Mouse (Mus musculus) ES-Bruce4 (cell line): ENCODE data around the gene Ggps1. TPM values are rescaled to one million over a fixed set of nuclear protein-coding genes. Genes with fewer than 3 reads are reported as not detected.
"Not testable (repeated sequence)": the region's sequence is repeated elsewhere in the genome, so short reads cannot be mapped to it uniquely, and the experiment has no call there.

ENCODE experiments used
- H3K27ac ChIP-seq: 2 replicates; pipeline ENCODE4 v1.5.1; 2012; ENCODE audit warnings: low read length, inconsistent platforms; ENCODE audit not compliant: insufficient read depth
- H3K27me3 ChIP-seq: 2 replicates; pipeline ENCODE4 v1.6.1; 2012; ENCODE audit warnings: mild to moderate bottlenecking, low read length, inconsistent platforms; ENCODE audit not compliant: control insufficient read depth, poor library complexity, insufficient read depth, severe bottlenecking
- H3K36me3 ChIP-seq: 2 replicates; pipeline ENCODE4 v1.6.1; 2012; ENCODE audit warnings: inconsistent platforms, mild to moderate bottlenecking, low read length, moderate library complexity; ENCODE audit not compliant: control insufficient read depth, poor library complexity, insufficient read depth, severe bottlenecking
- H3K4me1 ChIP-seq: one replicate; pipeline ENCODE4 v1.8.1; 2011; ENCODE audit warnings: low read length; ENCODE audit not compliant: control insufficient read depth, insufficient read depth
- H3K4me3 ChIP-seq: 2 replicates; pipeline ENCODE4 v1.5.1; 2011; ENCODE audit warnings: low read depth, mild to moderate bottlenecking, low read length
- H3K9ac ChIP-seq: 2 replicates; pipeline ENCODE4 v1.6.1; 2012; ENCODE audit warnings: low read depth, mild to moderate bottlenecking, inconsistent platforms; ENCODE audit not compliant: poor library complexity, severe bottlenecking
- H3K9me3 ChIP-seq: replicated peaks from 2 replicates; pipeline ENCODE4 v1.6.1; 2012; ENCODE audit warnings: mild to moderate bottlenecking, low read length, inconsistent platforms; ENCODE audit not compliant: control insufficient read depth, poor library complexity, insufficient read depth, severe bottlenecking
- CTCF ChIP-seq: IDR thresholded peaks from one replicate; pipeline ENCODE4 v1.8.1; 2011; ENCODE audit warnings: low read depth, low read length
- EP300 ChIP-seq: IDR thresholded peaks from 2 replicates; pipeline ENCODE4 v1.6.1; 2011; ENCODE audit warnings: low read depth, low read length; ENCODE audit not compliant: insufficient read depth
- POLR2A ChIP-seq: IDR thresholded peaks from one replicate; pipeline ENCODE4 v1.8.1; 2011; ENCODE audit warnings: low read length; ENCODE audit not compliant: insufficient read depth
- polyA plus RNA-seq: library from polyadenylated mRNA; stranded (reverse); fragments of >200 nt; gene quantifications from 2 replicates; pipeline ENCODE4 v1.2.4, GENCODE M21; 2011; ENCODE audit warnings: low read depth; ENCODE audit not compliant: missing spikeins, insufficient read depth, insufficient read length

Ggps1 gene
- polyA plus RNA-seq, 1 experiment: 60.1 TPM

DNA sequence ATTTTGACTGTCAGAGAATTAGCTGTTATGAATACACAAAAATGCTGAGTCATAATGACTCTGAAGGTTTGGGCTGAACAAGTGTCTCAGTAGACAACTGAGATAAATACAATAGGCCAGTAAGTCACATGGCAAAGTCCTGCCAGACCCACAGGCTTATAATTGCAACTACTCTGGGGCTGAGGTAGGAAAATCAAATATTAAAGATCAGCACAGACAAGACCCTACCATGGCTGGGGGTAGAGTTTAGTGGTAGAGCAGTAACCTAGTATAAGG is 29.3 kb downstream of the Ggps1 start:
- Histone ChIP-seq H3K9ac (peak overlapping the region; percentile 69), H3K36me3 (no peaks in the 10 kb centered on the region; the same call in none of the 2 replicates), H3K4me1 (peaks cover 3% of the 10 kb centered on the region), H3K27ac (peak overlapping the region; percentile 92), H3K27me3 (no peaks in the 10 kb centered on the region), H3K4me3 (no peak overlapping the region), H3K9me3 (no peaks in the 10 kb centered on the region)
- TF ChIP-seq EP300 (no peak), POLR2A (no peak), CTCF (no peak)

DNA sequence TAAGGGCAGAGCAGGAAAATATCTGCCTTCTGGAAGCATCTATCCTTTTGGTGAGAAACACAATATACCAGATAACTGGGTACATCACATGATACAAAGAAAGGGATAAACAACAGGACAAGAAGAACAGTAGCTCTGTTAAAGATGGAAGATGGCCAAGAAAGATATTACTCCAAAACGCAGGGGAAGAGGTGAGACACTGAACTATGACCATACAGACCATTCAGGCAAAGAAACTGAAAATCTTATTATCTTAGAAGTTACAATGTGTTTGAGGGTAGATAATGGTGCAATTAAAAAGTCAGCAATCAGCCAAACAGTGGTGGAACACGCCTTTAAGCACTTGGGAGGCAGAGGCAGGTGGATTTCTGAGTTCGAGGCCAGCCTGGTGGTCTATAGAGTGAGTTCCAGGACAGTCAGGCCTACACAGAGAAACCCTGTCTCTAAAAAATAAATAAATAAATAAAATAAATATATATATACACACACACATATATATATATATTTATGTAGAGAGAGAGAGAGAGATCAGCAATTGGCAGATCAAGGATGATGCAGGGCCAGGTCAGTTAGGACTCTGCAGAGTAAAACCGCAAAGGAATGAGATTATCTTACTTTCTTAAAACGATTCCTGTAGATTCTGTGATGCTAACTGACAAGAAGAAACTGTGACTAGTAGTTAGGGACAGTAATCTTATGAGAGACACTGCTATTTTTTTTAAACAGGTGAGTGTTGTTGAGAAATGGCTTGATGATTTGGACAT is 29.8 kb downstream of the Ggps1 start:
- Histone ChIP-seq H3K27ac (peak overlapping the region; percentile 58), H3K36me3 (peaks cover 4% of the 10 kb centered on the region), H3K9ac (peak overlapping the region; percentile 69; the same call in 1 of the 2 replicates), H3K27me3 (no peaks in the 10 kb centered on the region), H3K4me3 (no peak overlapping the region), H3K9me3 (no peaks in the 10 kb centered on the region), H3K4me1 (peaks cover 3% of the 10 kb centered on the region)
- no peak for TF ChIP-seq EP300
- TF ChIP-seq POLR2A: no peak
- TF ChIP-seq CTCF: no peak

DNA sequence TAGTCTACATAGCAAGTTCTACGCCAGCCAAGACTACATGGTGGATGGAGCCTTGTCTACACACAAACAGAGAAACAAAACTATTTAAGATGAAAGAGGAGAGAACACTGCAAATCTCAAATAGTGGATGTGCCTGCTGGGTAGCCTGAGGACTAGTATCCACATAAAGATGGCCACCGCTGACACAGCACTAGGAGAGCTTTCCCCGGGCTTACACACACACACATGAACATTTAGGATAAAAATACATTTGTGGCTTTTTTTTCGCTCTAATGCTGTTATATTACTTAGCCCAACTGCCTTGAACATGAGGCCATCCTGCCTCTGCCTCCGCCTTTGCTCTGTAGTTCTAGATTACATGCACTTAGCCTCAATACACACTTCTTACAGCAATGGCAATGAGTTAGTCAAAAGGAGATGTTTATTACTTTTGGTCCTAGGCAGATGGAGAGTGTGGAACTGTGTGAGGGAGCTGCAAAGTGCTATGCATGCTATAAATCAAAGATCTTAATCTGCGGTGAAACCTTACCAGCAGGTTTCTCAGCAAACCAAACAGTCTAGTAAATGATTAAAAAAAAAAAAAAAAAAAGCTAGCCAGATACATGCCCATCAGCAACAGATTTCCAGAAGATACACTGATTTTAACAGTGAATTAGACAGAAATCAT is 37.0 kb downstream of the Ggps1 start:
- no peaks in the 10 kb centered on the region for H3K27me3 ChIP-seq
- H3K27ac ChIP-seq: no peak overlapping the region
- H3K4me3 ChIP-seq: no peak overlapping the region
- no peak overlapping the region for H3K9ac ChIP-seq
- peaks cover 16% of the 10 kb centered on the region for H3K36me3 ChIP-seq
- H3K9me3 ChIP-seq: no peaks in the 10 kb centered on the region
- no peak for TF ChIP-seq POLR2A
- no peak for TF ChIP-seq EP300
- no peak for TF ChIP-seq CTCF
- no peaks in the 10 kb centered on the region for H3K4me1 ChIP-seq

DNA sequence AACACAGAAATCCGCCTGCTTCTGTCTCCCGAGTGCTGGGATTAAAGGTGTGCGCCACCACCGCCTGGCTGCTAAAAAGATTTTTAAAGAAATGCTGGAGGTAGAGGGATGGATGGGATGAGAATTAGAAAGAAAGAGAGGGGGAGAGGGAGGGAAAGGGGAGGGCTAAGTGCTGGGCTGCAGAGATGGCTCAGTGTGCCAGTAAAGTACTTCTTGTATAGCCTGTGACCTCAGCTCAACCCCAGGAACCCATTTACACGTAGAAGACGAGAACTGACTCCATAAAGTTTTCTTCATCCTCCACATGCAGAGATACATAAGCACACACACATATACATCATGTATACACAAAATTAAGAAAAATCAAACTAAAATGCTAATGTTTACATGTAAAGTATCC is 37.7 kb downstream of the Ggps1 start:
- no peaks in the 10 kb centered on the region for H3K9me3 ChIP-seq
- peaks cover 16% of the 10 kb centered on the region for H3K36me3 ChIP-seq
- H3K27ac ChIP-seq: no peak overlapping the region
- H3K9ac ChIP-seq: no peak overlapping the region
- TF ChIP-seq EP300: no peak
- no peak for TF ChIP-seq POLR2A
- TF ChIP-seq CTCF: no peak
- H3K4me1 ChIP-seq: no peaks in the 10 kb centered on the region
- no peaks in the 10 kb centered on the region for H3K27me3 ChIP-seq
- H3K4me3 ChIP-seq: no peak overlapping the region

DNA sequence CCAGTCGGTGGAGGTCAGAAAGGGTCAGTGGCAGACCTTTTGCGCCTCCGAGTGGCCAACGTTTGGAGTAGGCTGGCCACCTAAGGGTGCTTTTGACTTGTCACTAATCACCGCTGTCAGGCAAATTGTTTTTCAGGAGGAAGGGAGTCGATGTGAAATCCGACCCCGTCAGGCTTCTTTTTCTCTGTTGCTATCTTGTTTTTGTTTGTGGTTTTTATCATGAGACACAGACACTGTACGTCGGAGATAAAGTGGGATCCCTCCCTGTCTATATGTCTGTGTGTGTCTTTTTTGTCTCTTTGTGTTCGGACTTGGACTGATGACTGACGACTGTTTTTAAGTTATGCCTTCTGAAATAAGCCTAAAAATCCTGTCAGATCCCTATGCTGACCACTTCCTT is 41.9 kb downstream of the Ggps1 start:
- not testable (repeated sequence) for H3K27me3 ChIP-seq, H3K4me1 ChIP-seq, H3K9me3 ChIP-seq, H3K27ac ChIP-seq, H3K9ac ChIP-seq, H3K36me3 ChIP-seq, H3K4me3 ChIP-seq

DNA sequence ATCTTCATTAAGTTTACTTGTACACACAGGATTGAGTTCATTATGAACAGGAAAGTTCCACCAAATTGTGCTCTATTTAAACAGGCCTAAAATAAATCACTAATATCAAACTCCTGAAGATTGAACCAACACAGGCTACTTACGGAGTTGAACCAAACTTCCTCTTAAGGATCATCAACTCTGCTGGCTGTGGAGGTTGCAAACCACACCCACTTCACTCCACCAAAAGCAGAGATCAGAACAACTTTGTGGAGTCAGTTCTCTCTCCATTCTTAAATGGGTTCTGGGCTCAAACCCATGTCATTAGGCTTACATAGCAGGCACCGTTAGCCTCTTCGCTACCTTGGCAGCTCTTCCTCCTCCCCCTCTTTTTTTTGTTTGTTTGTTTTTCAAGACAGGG is 44.4 kb downstream of the Ggps1 start:
- Histone ChIP-seq H3K27me3 (no peaks in the 10 kb centered on the region), H3K4me3 (no peak overlapping the region), H3K36me3 (peaks cover 11% of the 10 kb centered on the region), H3K9ac (no peak overlapping the region), H3K9me3 (no peaks in the 10 kb centered on the region), H3K27ac (no peak overlapping the region), H3K4me1 (no peaks in the 10 kb centered on the region)
- TF ChIP-seq EP300 (no peak), CTCF (no peak), POLR2A (no peak)
